Mouse (Mus musculus) layer of hippocampus, postnatal 14 days (tissue): Measurements from ENCODE around the gene Slc2a13. TPM values are rescaled to one million over a fixed set of nuclear protein-coding genes. Genes with fewer than 3 reads are reported as not detected.
A peak's percentile ranks its signal among the peaks of the same experiment; 100 is the strongest.

Experiments
- DNase-seq, 2 experiments: peaks; one replicate each; pipeline ENCODE4 v3.0.0; 2021 to 2022; ENCODE audit warnings: low spot score in 2 of 2, mixed read lengths in 1 of 2
- long read RNA-seq, 2 experiments: library from polyadenylated mRNA; stranded (forward); transcript quantifications; one replicate each; pipeline ENCODE4 v2.0.0; 2021
- total RNA-seq, 2 experiments: library from RNA; stranded (reverse); gene quantifications; 2 replicates each; pipeline ENCODE4 v1.2.3; 2021

The Slc2a13 gene
- total RNA-seq: 10 to 100 TPM; 51.4 to 51.9 TPM
- long read RNA-seq, experiment 1, full-length matches to known transcripts: 4 of 7 reads
- long read RNA-seq, experiment 1, partial matches to known transcripts: 0 of 7 reads
- long read RNA-seq, experiment 1, other reads (novel, unspliced or antisense): 3 of 7 reads
- long read RNA-seq, experiment 2, full-length matches to known transcripts: 19 of 24 reads
- long read RNA-seq, experiment 2, partial matches to known transcripts: 0 of 24 reads
- long read RNA-seq, experiment 2, other reads (novel, unspliced or antisense): 5 of 24 reads

GRCm38 (mm10) chr15:91573111-91573538, at the start of gene Slc2a13:
Gene Slc2a13 (minus strand): TSS chr15:91573261.
- DNase-seq: peak; percentile 85 to 92

GRCm38 (mm10) chr15:91616016-91616415, 43.0 kb upstream of the Slc2a13 start:
- DNase-seq: no peak

GRCm38 (mm10) chr15:91615532-91615931, 42.5 kb upstream of the Slc2a13 start:
- DNase-seq: no peak

GRCm38 (mm10) chr15:91613981-91614665, 41.1 kb upstream of the Slc2a13 start:
- peak; percentile 41 to 66 for DNase-seq

GRCm38 (mm10) chr15:91609713-91610112, 36.7 kb upstream of the Slc2a13 start:
- DNase-seq: peak; percentile 20 to 41

- no peak for DNase-seq
Observed at GRCm38 (mm10) chr15:91608811-91609210, 35.8 kb upstream of the Slc2a13 start.

- peak in 1 of 2 experiments; percentile 42 for DNase-seq
Observed at GRCm38 (mm10) chr15:91601197-91601596, 28.1 kb upstream of the Slc2a13 start.

- DNase-seq: no peak
Observed at GRCm38 (mm10) chr15:91597290-91597689, 24.2 kb upstream of the Slc2a13 start.

- DNase-seq: peak; percentile 76 to 90
Observed at GRCm38 (mm10) chr15:91574492-91574891, 1.4 kb upstream of the Slc2a13 start.

- DNase-seq: peak in 1 of 2 experiments; percentile 30
Observed at GRCm38 (mm10) chr15:91572421-91573069, 516 bp downstream of the Slc2a13 start.

GRCm38 (mm10) chr15:91571981-91572380, 1.1 kb downstream of the Slc2a13 start:
- no peak for DNase-seq

GRCm38 (mm10) chr15:91566784-91567183, 6.3 kb downstream of the Slc2a13 start:
- DNase-seq: no peak

GRCm38 (mm10) chr15:91565025-91565605, 7.9 kb downstream of the Slc2a13 start:
- no peak for DNase-seq

GRCm38 (mm10) chr15:91561728-91562127, 11.3 kb downstream of the Slc2a13 start:
- DNase-seq: no peak

GRCm38 (mm10) chr15:91555336-91555736, 17.7 kb downstream of the Slc2a13 start:
- no peak for DNase-seq

- DNase-seq: no peak
Observed at GRCm38 (mm10) chr15:91548586-91549268, 24.3 kb downstream of the Slc2a13 start.

GRCm38 (mm10) chr15:91544586-91544985, 28.5 kb downstream of the Slc2a13 start:
- DNase-seq: no peak

GRCm38 (mm10) chr15:91538439-91538838, 34.6 kb downstream of the Slc2a13 start:
- no peak for DNase-seq

- DNase-seq: no peak
Observed at GRCm38 (mm10) chr15:91526876-91527275, 46.2 kb downstream of the Slc2a13 start.

GRCm38 (mm10) chr15:91526166-91526565, 46.9 kb downstream of the Slc2a13 start:
- DNase-seq: no peak

GRCm38 (mm10) chr15:91524451-91524850, 48.6 kb downstream of the Slc2a13 start:
- no peak for DNase-seq
